Mouse (Mus musculus) liver, embryonic 15.5 days (tissue): ENCODE measurements around the gene Ercc2. TPM values are rescaled to one million over a fixed set of nuclear protein-coding genes. Genes with fewer than 3 reads are reported as not detected.
A peak's percentile ranks its signal among the peaks of the same experiment; 100 is the strongest.

Experiments
- ATAC-seq: fragments of 200-750 bp; cut with Nextera tagmentation; 2 replicates; pipeline ENCODE4 v1.8.0; 2017; ENCODE audit warnings: moderate number of reproducible peaks, mild to moderate bottlenecking, moderate library complexity; ENCODE audit not compliant: insufficient read depth
- H3K27ac ChIP-seq: fragments of 300-500 bp; sonication (generic); replicated peaks from 2 replicates; pipeline ENCODE4 v1.5.1; 2015; ENCODE audit warnings: mild to moderate bottlenecking, inconsistent platforms
- H3K27me3 ChIP-seq: fragments of 300-500 bp; sonication (generic); 2 replicates; pipeline ENCODE4 v1.6.1; 2015; ENCODE audit warnings: mild to moderate bottlenecking, inconsistent platforms
- H3K36me3 ChIP-seq: fragments of 300-500 bp; sonication (generic); replicated peaks from 2 replicates; pipeline ENCODE4 v1.6.1; 2015; ENCODE audit warnings: moderate library complexity, mild to moderate bottlenecking, inconsistent platforms
- H3K4me1 ChIP-seq: fragments of 300-500 bp; sonication (generic); replicated peaks from 2 replicates; pipeline ENCODE4 v1.6.1; 2015; ENCODE audit warnings: inconsistent platforms
- H3K4me2 ChIP-seq: fragments of 300-500 bp; sonication (generic); 2 replicates; pipeline ENCODE4 v1.6.1; 2015; ENCODE audit warnings: moderate library complexity, mild to moderate bottlenecking, inconsistent platforms
- H3K4me3 ChIP-seq: fragments of 300-500 bp; sonication (generic); replicated peaks from 2 replicates; pipeline ENCODE4 v1.5.1; 2015; ENCODE audit warnings: mild to moderate bottlenecking, inconsistent platforms
- H3K9ac ChIP-seq: fragments of 300-500 bp; sonication (generic); 2 replicates; pipeline ENCODE4 v1.6.1; 2015; ENCODE audit warnings: moderate library complexity, mild to moderate bottlenecking, inconsistent platforms
- H3K9me3 ChIP-seq: fragments of 300-500 bp; sonication (generic); replicated peaks from 2 replicates; pipeline ENCODE4 v1.6.1; 2016; ENCODE audit warnings: inconsistent platforms
- WGBS: fragments of 180-500 bp; shearing (Covaris S2); methylation state at CpG from one replicate; pipeline ENCODE4 v1.1.7; 2015; ENCODE audit warnings: mixed read lengths; ENCODE audit not compliant: insufficient replicate concordance; 5-methylcytosine and 5-hydroxymethylcytosine counted together
- polyA plus RNA-seq: library from polyadenylated mRNA; unstranded; fragments of >200 nt; fragmentation: Nextera tagmentation; extraction: Ambion mirVana; gene quantifications from 2 replicates; pipeline ENCODE4 v1.2.1, GENCODE M21; 2015

The Ercc2 gene
- polyA plus RNA-seq, 1 experiment from 2014 or later = 6.2 TPM

- peaks cover 14% of the 10 kb centered on the region for H3K27me3 ChIP-seq
- peaks cover 29% of the 10 kb centered on the region for H3K36me3 ChIP-seq
- H3K4me1 ChIP-seq = no peaks in the 10 kb centered on the region
- H3K9ac ChIP-seq = no peak overlapping the region
- no peak overlapping the region for H3K27ac ChIP-seq
- no peak overlapping the region for H3K4me3 ChIP-seq
- WGBS = 73% methylated on average over 6 of the region's 6 CpGs
- no peaks in the 10 kb centered on the region for H3K9me3 ChIP-seq
- ATAC-seq = no peak
- H3K4me2 ChIP-seq = no peak overlapping the region
Measured at GRCm38 (mm10) chr7:19426888-19427287, 45.1 kb downstream of the Ercc2 start.

DNA sequence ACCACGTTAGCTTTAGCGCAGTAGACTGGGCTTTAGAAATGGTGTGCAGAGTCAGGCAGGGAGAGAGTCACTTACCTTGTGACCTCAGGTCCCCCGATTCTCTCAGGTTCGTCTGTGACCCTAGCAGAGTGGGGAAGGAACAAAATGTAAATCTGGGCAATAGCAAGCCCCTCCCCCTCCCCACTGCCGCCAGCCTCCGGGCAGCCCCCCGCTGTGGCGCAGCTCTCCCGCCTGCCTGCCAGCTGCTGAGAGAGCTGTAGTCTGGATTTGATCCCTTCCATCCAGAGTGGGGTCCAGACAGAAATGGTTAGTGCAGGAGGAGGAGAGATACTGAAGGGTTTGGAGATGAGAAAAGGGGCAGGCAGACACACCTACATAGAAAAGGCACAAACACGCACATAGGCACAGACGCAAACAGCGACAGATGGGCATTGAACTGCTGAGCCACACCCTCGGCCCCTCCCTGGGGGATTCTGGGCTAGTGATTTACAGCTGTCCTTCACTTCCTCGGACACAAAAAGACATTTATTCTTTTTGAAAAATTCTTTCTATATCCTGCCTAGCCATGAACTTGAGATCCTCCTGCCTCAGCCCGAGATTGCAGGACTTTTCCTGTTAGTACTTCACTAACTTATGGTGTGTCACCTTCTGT, 46.3 kb downstream of the Ercc2 start:
- Histone ChIP-seq H3K9ac (no peak overlapping the region), H3K27ac (no peak overlapping the region), H3K36me3 (peaks cover 41% of the 10 kb centered on the region), H3K4me1 (no peaks in the 10 kb centered on the region), H3K4me2 (no peak overlapping the region), H3K27me3 (peaks cover 1% of the 10 kb centered on the region), H3K9me3 (no peaks in the 10 kb centered on the region), H3K4me3 (no peak overlapping the region)
- no peak for ATAC-seq
- 75% methylated on average over 15 of the region's 15 CpGs for WGBS

- no peaks in the 10 kb centered on the region for H3K9me3 ChIP-seq
- no peak overlapping the region for H3K4me3 ChIP-seq
- 74% methylated on average over 8 of the region's 8 CpGs for WGBS
- no peaks in the 10 kb centered on the region for H3K4me1 ChIP-seq
- no peak for ATAC-seq
- no peak overlapping the region for H3K27ac ChIP-seq
- H3K27me3 ChIP-seq = no peaks in the 10 kb centered on the region
- peaks cover 57% of the 10 kb centered on the region for H3K36me3 ChIP-seq
- no peak overlapping the region for H3K4me2 ChIP-seq
- H3K9ac ChIP-seq = no peak overlapping the region
Measured at GRCm38 (mm10) chr7:19429726-19430125, 47.9 kb downstream of the Ercc2 start.

DNA sequence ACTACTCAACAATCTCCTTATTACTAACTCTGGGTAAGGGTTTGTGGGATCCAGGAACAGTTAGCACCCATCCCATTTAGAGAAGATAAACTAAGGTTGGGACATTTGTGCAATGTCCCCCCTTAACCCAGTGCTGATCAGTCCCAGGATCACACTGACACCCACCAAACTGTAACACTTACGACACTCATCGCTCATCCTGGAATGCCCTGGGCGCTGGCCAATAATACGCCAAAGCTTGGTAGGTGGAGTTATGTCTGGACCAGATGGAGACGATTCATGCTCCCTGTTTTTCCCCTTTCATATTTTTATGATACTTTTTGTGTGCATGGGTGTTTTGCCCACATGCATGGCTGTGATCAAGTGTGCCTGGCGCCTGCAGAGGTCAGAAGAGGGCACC, 48.6 kb downstream of the Ercc2 start:
- Histone ChIP-seq H3K9me3 (no peaks in the 10 kb centered on the region), H3K4me2 (no peak overlapping the region), H3K9ac (no peak overlapping the region), H3K36me3 (peaks cover 61% of the 10 kb centered on the region), H3K4me3 (no peak overlapping the region), H3K4me1 (no peaks in the 10 kb centered on the region), H3K27ac (no peak overlapping the region), H3K27me3 (no peaks in the 10 kb centered on the region)
- WGBS = 79% methylated on average over 6 of the region's 6 CpGs
- ATAC-seq = no peak

- Histone ChIP-seq H3K27me3 (no peaks in the 10 kb centered on the region), H3K4me2 (no peak overlapping the region), H3K27ac (no peak overlapping the region), H3K9ac (no peak overlapping the region), H3K36me3 (peaks cover 69% of the 10 kb centered on the region), H3K9me3 (no peaks in the 10 kb centered on the region), H3K4me1 (no peaks in the 10 kb centered on the region), H3K4me3 (no peak overlapping the region)
- 86% methylated on average over 2 of the region's 2 CpGs for WGBS
- no peak for ATAC-seq
Measured at GRCm38 (mm10) chr7:19432475-19432874, 50.7 kb downstream of the Ercc2 start.

DNA sequence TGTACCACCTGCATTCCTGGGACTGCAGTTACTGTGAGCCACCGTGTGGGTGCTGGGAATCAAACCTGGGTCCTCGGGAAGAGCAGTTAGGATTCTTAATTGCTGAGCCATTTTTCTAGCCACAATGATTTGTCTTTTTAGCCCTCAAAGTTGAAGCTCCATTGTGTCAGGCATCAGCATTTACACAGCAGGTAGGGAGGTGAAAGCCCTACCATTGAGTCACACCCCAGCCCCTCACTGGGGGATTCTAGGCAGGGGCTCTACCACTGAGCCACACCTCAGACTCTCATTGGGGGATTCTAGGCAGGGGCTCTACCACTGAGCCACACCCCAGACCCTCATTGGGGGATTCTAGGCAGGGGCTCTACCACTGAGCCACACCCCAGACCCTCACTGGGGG, 54.5 kb downstream of the Ercc2 start:
- no peak for ATAC-seq
- no peak overlapping the region for H3K9ac ChIP-seq
- no peak overlapping the region for H3K27ac ChIP-seq
- no peaks in the 10 kb centered on the region for H3K9me3 ChIP-seq
- WGBS = 78% methylated on average over 2 of the region's 2 CpGs
- H3K4me2 ChIP-seq = no peak overlapping the region
- no peak overlapping the region for H3K4me3 ChIP-seq
- peaks cover 60% of the 10 kb centered on the region for H3K36me3 ChIP-seq
- H3K27me3 ChIP-seq = no peaks in the 10 kb centered on the region
- H3K4me1 ChIP-seq = 0 out of 2 replicates have a peak, but pooled peaks cover 1% of the 10 kb centered on the region

GRCm38 (mm10) chr7:19437048-19437447, 55.2 kb downstream of the Ercc2 start:
- Histone ChIP-seq H3K27me3 (no peaks in the 10 kb centered on the region), H3K27ac (no peak overlapping the region), H3K9me3 (no peaks in the 10 kb centered on the region), H3K4me2 (no peak overlapping the region), H3K9ac (no peak overlapping the region), H3K4me1 (0 out of 2 replicates have a peak, but pooled peaks cover 6% of the 10 kb centered on the region), H3K4me3 (no peak overlapping the region), H3K36me3 (peaks cover 53% of the 10 kb centered on the region)
- no peak for ATAC-seq
- WGBS = 72% methylated on average over 9 of the region's 9 CpGs

DNA sequence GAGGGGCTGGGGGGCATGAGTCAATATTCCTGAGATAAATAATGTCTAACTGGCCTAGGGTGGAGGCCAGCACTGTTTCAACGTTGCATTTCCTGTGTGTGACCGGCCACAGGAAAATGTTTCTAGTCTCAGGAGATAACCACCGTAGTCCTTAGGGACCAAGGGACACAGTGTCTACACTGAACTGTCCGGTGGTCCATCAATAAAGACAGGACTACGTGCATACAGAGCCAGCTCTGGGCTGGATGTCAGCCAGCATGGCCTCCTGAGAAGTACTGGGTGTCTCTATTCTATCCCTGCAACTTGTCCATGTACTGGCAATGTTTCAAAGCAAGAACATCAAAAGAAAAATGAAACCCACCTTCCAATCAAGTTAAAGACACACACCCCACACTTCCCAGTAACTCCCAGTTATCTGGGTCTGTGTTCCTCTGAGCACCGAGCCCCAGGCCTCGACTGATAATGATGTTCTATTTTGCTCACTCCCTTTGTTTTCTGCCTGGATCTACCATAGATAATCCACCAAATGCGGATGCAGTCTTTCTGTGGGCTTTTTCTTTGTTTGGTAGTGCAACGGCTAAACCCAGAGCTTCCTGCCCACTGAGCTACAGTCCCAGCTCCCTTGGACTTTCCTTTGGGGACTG, 59.8 kb downstream of the Ercc2 start:
- H3K4me1 ChIP-seq = 0 out of 2 replicates have a peak, but pooled peaks cover 6% of the 10 kb centered on the region
- H3K4me3 ChIP-seq = no peak overlapping the region
- peaks cover 15% of the 10 kb centered on the region for H3K36me3 ChIP-seq
- H3K9me3 ChIP-seq = no peaks in the 10 kb centered on the region
- no peaks in the 10 kb centered on the region for H3K27me3 ChIP-seq
- 41% methylated on average over 9 of the region's 9 CpGs for WGBS
- H3K4me2 ChIP-seq = no peak overlapping the region
- H3K27ac ChIP-seq = no peak overlapping the region
- H3K9ac ChIP-seq = no peak overlapping the region
- ATAC-seq = peak; percentile 41

DNA sequence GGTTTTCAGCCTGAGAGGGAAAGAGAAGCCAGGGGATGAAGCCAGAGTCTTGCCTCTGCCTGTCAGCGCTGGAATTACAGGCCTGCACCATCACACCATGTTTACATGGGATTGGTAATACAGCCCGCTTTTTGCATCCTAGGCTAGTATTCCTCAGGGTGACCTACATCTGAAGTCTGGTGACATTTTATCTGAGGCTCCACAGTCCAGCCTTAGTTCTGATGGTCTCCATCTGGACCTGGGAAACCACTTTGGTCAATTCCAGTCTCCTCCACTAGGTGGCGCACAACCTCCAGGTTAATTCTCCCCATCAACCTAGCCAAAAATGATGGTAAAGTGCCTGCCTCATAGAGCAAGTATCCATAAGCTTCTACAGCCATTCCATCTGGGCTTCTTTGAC, 61.5 kb downstream of the Ercc2 start:
- Histone ChIP-seq H3K9me3 (no peaks in the 10 kb centered on the region), H3K27ac (no peak overlapping the region), H3K4me3 (no peak overlapping the region), H3K4me2 (no peak overlapping the region), H3K36me3 (peaks cover 5% of the 10 kb centered on the region; the same call in 1 of the 2 replicates), H3K9ac (no peak overlapping the region), H3K27me3 (no peaks in the 10 kb centered on the region), H3K4me1 (0 out of 2 replicates have a peak, but pooled peaks cover 6% of the 10 kb centered on the region)
- WGBS = 40% methylated on average over 3 of the region's 3 CpGs
- ATAC-seq = no peak

- ATAC-seq = no peak
- no peak overlapping the region for H3K4me2 ChIP-seq
- no peak overlapping the region for H3K4me3 ChIP-seq
- no peak overlapping the region for H3K27ac ChIP-seq
- H3K4me1 ChIP-seq = 0 out of 2 replicates have a peak, but pooled peaks cover 6% of the 10 kb centered on the region
- WGBS = 74% methylated on average over 12 of the region's 12 CpGs
- H3K36me3 ChIP-seq = peaks cover 8% of the 10 kb centered on the region; the same call in 1 of the 2 replicates
- H3K27me3 ChIP-seq = no peaks in the 10 kb centered on the region
- no peaks in the 10 kb centered on the region for H3K9me3 ChIP-seq
- no peak overlapping the region for H3K9ac ChIP-seq
Measured at GRCm38 (mm10) chr7:19444801-19445200, 63.0 kb downstream of the Ercc2 start.
